ENCODE assay signal across 8 mouse cellular contexts in the genomic region with DNA sequence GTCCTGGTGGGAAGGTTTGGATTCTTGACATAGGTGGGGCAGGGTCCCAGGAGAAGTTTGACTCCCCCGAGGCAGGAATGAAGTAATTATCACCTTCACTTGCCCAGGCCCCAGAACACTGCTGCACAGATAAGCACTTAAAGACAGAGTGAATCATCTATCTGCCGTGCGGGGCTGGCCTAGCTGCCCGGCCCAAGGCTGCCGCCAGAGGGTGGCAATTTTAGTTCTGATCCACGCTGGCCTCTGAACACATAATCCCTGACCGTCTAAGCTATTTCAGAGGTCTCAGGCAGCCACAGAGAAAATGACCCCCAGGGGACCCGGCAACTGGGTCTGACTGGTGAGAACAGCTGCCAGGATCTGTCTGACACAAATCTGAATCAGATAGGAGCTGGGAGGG. TPM values are rescaled to one million over a fixed set of nuclear protein-coding genes. Genes with fewer than 3 reads are reported as not detected.
DNase-seq lines count a peak whose midpoint lies in the region; ATAC-seq and TF ChIP-seq lines count a peak whose summit lies in the region.

No protein-coding gene starts in this region.

- peaks cover 16% of the 10 kb centered on the region; the same call in 1 of the 2 replicates for H3K79me2 ChIP-seq in liver, adult 2 months (ENCODE audit: control insufficient read depth, insufficient read depth, low read length)

- H3K9ac ChIP-seq in lung, embryonic 14.5 days, result no peak overlapping the region
- H3K9ac ChIP-seq in embryonic facial prominence, embryonic 13.5 days, result peak overlapping the region; percentile 27; the same call in 1 of the 2 replicates
- H3K9ac ChIP-seq in hindbrain, embryonic 12.5 days, result peak overlapping the region; percentile 27; the same call in 1 of the 2 replicates
- peak overlapping the region; percentile 33 for H3K9ac ChIP-seq in liver, adult 2 months (ENCODE audit: low read depth, low read length)
- no peak overlapping the region for H3K9ac ChIP-seq in forebrain, embryonic 14.5 days (ENCODE audit: low read length)

- peaks cover 24% of the 10 kb centered on the region for H3K36me3 ChIP-seq in lung, embryonic 14.5 days (ENCODE audit: insufficient read depth)
- peaks cover 39% of the 10 kb centered on the region for H3K36me3 ChIP-seq in embryonic facial prominence, embryonic 13.5 days
- peaks cover 20% of the 10 kb centered on the region for H3K36me3 ChIP-seq in hindbrain, embryonic 12.5 days
- H3K36me3 ChIP-seq in liver, adult 2 months (ENCODE audit: control insufficient read depth, insufficient read depth, low read length), result no peaks in the 10 kb centered on the region
- H3K36me3 ChIP-seq in forebrain, embryonic 14.5 days (ENCODE audit: control insufficient read depth, insufficient read depth, low read length), result peaks cover 24% of the 10 kb centered on the region

- TF ChIP-seq POLR2A in liver, adult 2 months (IDR thresholded peaks at IDR 0.05; ENCODE audit: extremely low read depth, insufficient read depth, low read length), result no peak

- 26% methylated on average over 8 of the region's 8 CpGs for WGBS in lung, embryonic 14.5 days
- 54% methylated on average over 8 of the region's 8 CpGs for WGBS in embryonic facial prominence, embryonic 13.5 days
- 57% methylated on average over 8 of the region's 8 CpGs for WGBS in hindbrain, embryonic 12.5 days
- WGBS in liver, adult 2 months, result 47% methylated on average over 8 of the region's 8 CpGs
- WGBS in forebrain, embryonic 14.5 days, result 77% methylated on average over 8 of the region's 8 CpGs

- ATAC-seq in lung, embryonic 14.5 days (ENCODE audit: insufficient read depth), result peak; percentile 50
- ATAC-seq in embryonic facial prominence, embryonic 13.5 days (ENCODE audit: insufficient number of reproducible peaks, insufficient read depth, low FRiP score, low TSS enrichment, low read depth), result no peak
- no peak for ATAC-seq in hindbrain, embryonic 12.5 days (ENCODE audit: low FRiP score)
- ATAC-seq in forebrain, embryonic 14.5 days, result no peak
- no peak for ATAC-seq in erythroid progenitor cell, adult 5-6 weeks (replicated peaks; ENCODE audit: low FRiP score, poor library complexity, severe bottlenecking)

- H3K4me2 ChIP-seq in lung, embryonic 14.5 days, result peak overlapping the region; percentile 21; the same call in 1 of the 2 replicates
- no peak overlapping the region for H3K4me2 ChIP-seq in embryonic facial prominence, embryonic 13.5 days
- H3K4me2 ChIP-seq in hindbrain, embryonic 12.5 days (replicated peaks), result no peak overlapping the region
- H3K4me2 ChIP-seq in forebrain, embryonic 14.5 days (ENCODE audit: low read length), result no peak overlapping the region

- peak; percentile 38 for DNase-seq in lung, embryonic 14.5 days
- no peak for DNase-seq in lung, postnatal 36 days
- DNase-seq in liver, adult 2 months (ENCODE audit: extremely low read depth, low read depth, low spot score), result peak; percentile 54
- peak; percentile 24 for DNase-seq in skeletal muscle tissue, adult 2 months (ENCODE audit: low read depth, low spot score)
- DNase-seq in forebrain, embryonic 14.5 days (ENCODE audit: low spot score), result no peak

- peaks cover 27% of the 10 kb centered on the region for H3K4me1 ChIP-seq in lung, embryonic 14.5 days (ENCODE audit: insufficient read depth)
- H3K4me1 ChIP-seq in embryonic facial prominence, embryonic 13.5 days, result peaks cover 34% of the 10 kb centered on the region
- H3K4me1 ChIP-seq in hindbrain, embryonic 12.5 days, result peaks cover 38% of the 10 kb centered on the region
- H3K4me1 ChIP-seq in liver, adult 2 months (ENCODE audit: control insufficient read depth, insufficient read depth, low read length), result peaks cover 11% of the 10 kb centered on the region
- peaks cover 18% of the 10 kb centered on the region for H3K4me1 ChIP-seq in forebrain, embryonic 14.5 days (ENCODE audit: control insufficient read depth, insufficient read depth, low read length)

- no peaks in the 10 kb centered on the region for H3K27me3 ChIP-seq in lung, embryonic 14.5 days (ENCODE audit: insufficient read depth, low read length)
- H3K27me3 ChIP-seq in embryonic facial prominence, embryonic 13.5 days, result no peaks in the 10 kb centered on the region
- no peaks in the 10 kb centered on the region for H3K27me3 ChIP-seq in hindbrain, embryonic 12.5 days
- no peaks in the 10 kb centered on the region for H3K27me3 ChIP-seq in liver, adult 2 months (ENCODE audit: control insufficient read depth, insufficient read depth, low read length)
- H3K27me3 ChIP-seq in forebrain, embryonic 14.5 days (replicated peaks; ENCODE audit: control insufficient read depth, insufficient read depth, low read length), result no peaks in the 10 kb centered on the region

- H3K9me3 ChIP-seq in lung, embryonic 14.5 days (ENCODE audit: low read depth, low read length), result no peaks in the 10 kb centered on the region
- no peaks in the 10 kb centered on the region for H3K9me3 ChIP-seq in embryonic facial prominence, embryonic 13.5 days
- H3K9me3 ChIP-seq in hindbrain, embryonic 12.5 days (replicated peaks), result no peaks in the 10 kb centered on the region
- no peaks in the 10 kb centered on the region for H3K9me3 ChIP-seq in forebrain, embryonic 14.5 days (replicated peaks; ENCODE audit: control insufficient read depth, low read length)

- peak; percentile 37; the same call in 1 of the 2 replicates for TF ChIP-seq CTCF in lung, embryonic 14.5 days (IDR thresholded peaks at IDR 0.05; ENCODE audit: low read depth)
- peak; percentile 53 for TF ChIP-seq CTCF in liver, adult 2 months (IDR thresholded peaks at IDR 0.05; ENCODE audit: low read depth, low read length)

- no peak overlapping the region for H3K27ac ChIP-seq in lung, embryonic 14.5 days (ENCODE audit: low read depth)
- H3K27ac ChIP-seq in embryonic facial prominence, embryonic 13.5 days, result no peak overlapping the region; the same call in 1 of the 2 replicates
- H3K27ac ChIP-seq in hindbrain, embryonic 12.5 days, result peak overlapping the region; percentile 60
- peak overlapping the region; percentile 81 for H3K27ac ChIP-seq in liver, adult 2 months (replicated peaks; ENCODE audit: insufficient read depth, low read depth, low read length)
- no peak overlapping the region for H3K27ac ChIP-seq in forebrain, embryonic 14.5 days (ENCODE audit: low read depth, low read length)

- no peak overlapping the region for H3K4me3 ChIP-seq in lung, embryonic 14.5 days (ENCODE audit: low read depth, low read length)
- no peak overlapping the region for H3K4me3 ChIP-seq in embryonic facial prominence, embryonic 13.5 days
- no peak overlapping the region for H3K4me3 ChIP-seq in hindbrain, embryonic 12.5 days
- H3K4me3 ChIP-seq in liver, adult 2 months (ENCODE audit: insufficient read depth, low read depth, low read length), result no peak overlapping the region
- H3K4me3 ChIP-seq in forebrain, embryonic 14.5 days (ENCODE audit: low read depth, low read length), result no peak overlapping the region

RNA-seq across cellular contexts. Expression of a gene that starts 5.9 kb away (rescaled TPM):
- polyA plus RNA-seq in lung, embryonic 14.5 days (2014; fragmentation: Nextera tagmentation; extraction: Ambion mirVana), result 73.2 and 76.8 TPM in 2 replicates
- 96.7 and 96.9 TPM in 2 replicates for polyA plus RNA-seq in embryonic facial prominence, embryonic 13.5 days (2015; fragmentation: Nextera tagmentation; extraction: Ambion mirVana)
- polyA plus RNA-seq in hindbrain, embryonic 12.5 days (2016; fragmentation: Nextera tagmentation; extraction: Ambion mirVana), result 81.6 and 87.7 TPM in 2 replicates
- total RNA-seq in liver, adult 2 months (2014; rRNA removed), result 6.8 and 7.7 TPM in 2 replicates
- 13.5 and 15.5 TPM in 2 replicates for polyA plus RNA-seq in liver, adult 2 months (2012; rRNA removed)
- polyA plus RNA-seq in forebrain, embryonic 14.5 days (2014; fragmentation: Nextera tagmentation; extraction: Ambion mirVana), result 28.0 and 32.1 TPM in 2 replicates
- total RNA-seq in erythroid progenitor cell, adult 5-6 weeks (2015; ENCODE audit: low replicate concordance), result 6.3 and 7.6 TPM in 2 replicates
- total RNA-seq in erythroid progenitor cell, adult 5-6 weeks (2017; ENCODE audit: low replicate concordance), result 4.9 and 7.2 TPM in 2 replicates

RNA-seq across cellular contexts. Expression of a gene that starts 33.6 kb away (rescaled TPM):
- 23.1 and 23.2 TPM in 2 replicates for polyA plus RNA-seq in lung, embryonic 14.5 days (2014; fragmentation: Nextera tagmentation; extraction: Ambion mirVana)
- polyA plus RNA-seq in embryonic facial prominence, embryonic 13.5 days (2015; fragmentation: Nextera tagmentation; extraction: Ambion mirVana), result 20.4 and 24.8 TPM in 2 replicates
- polyA plus RNA-seq in hindbrain, embryonic 12.5 days (2016; fragmentation: Nextera tagmentation; extraction: Ambion mirVana), result 21.1 and 22.4 TPM in 2 replicates
- 15.4 and 17.8 TPM in 2 replicates for total RNA-seq in liver, adult 2 months (2014; rRNA removed)
- polyA plus RNA-seq in liver, adult 2 months (2012; rRNA removed), result 15.6 and 17.6 TPM in 2 replicates
- polyA plus RNA-seq in forebrain, embryonic 14.5 days (2014; fragmentation: Nextera tagmentation; extraction: Ambion mirVana), result 7.8 and 11.0 TPM in 2 replicates
- 4.2 and 6.1 TPM in 2 replicates for total RNA-seq in erythroid progenitor cell, adult 5-6 weeks (2015; ENCODE audit: low replicate concordance)
- 1.7 and 4.4 TPM in 2 replicates for total RNA-seq in erythroid progenitor cell, adult 5-6 weeks (2017; ENCODE audit: low replicate concordance)

RNA-seq across cellular contexts. Expression of a gene that starts 51.9 kb away (rescaled TPM):
- polyA plus RNA-seq in lung, embryonic 14.5 days (2014; fragmentation: Nextera tagmentation; extraction: Ambion mirVana), result 80.8 and 83.1 TPM in 2 replicates
- 73.4 and 76.9 TPM in 2 replicates for polyA plus RNA-seq in embryonic facial prominence, embryonic 13.5 days (2015; fragmentation: Nextera tagmentation; extraction: Ambion mirVana)
- 97.3 and 105 TPM in 2 replicates for polyA plus RNA-seq in hindbrain, embryonic 12.5 days (2016; fragmentation: Nextera tagmentation; extraction: Ambion mirVana)
- 15.2 and 21.0 TPM in 2 replicates for total RNA-seq in liver, adult 2 months (2014; rRNA removed)
- polyA plus RNA-seq in liver, adult 2 months (2012; rRNA removed), result 14.4 and 15.8 TPM in 2 replicates
- 69.9 and 76.5 TPM in 2 replicates for polyA plus RNA-seq in forebrain, embryonic 14.5 days (2014; fragmentation: Nextera tagmentation; extraction: Ambion mirVana)
- total RNA-seq in erythroid progenitor cell, adult 5-6 weeks (2015; ENCODE audit: low replicate concordance), result 11.2 and 13.0 TPM in 2 replicates
- 1.7 and 10.4 TPM in 2 replicates for total RNA-seq in erythroid progenitor cell, adult 5-6 weeks (2017; ENCODE audit: low replicate concordance)

RNA-seq across cellular contexts. Expression of a gene that starts 52.0 kb away (rescaled TPM):
- 16.5 and 17.5 TPM in 2 replicates for polyA plus RNA-seq in lung, embryonic 14.5 days (2014; fragmentation: Nextera tagmentation; extraction: Ambion mirVana)
- 14.4 and 14.7 TPM in 2 replicates for polyA plus RNA-seq in embryonic facial prominence, embryonic 13.5 days (2015; fragmentation: Nextera tagmentation; extraction: Ambion mirVana)
- polyA plus RNA-seq in hindbrain, embryonic 12.5 days (2016; fragmentation: Nextera tagmentation; extraction: Ambion mirVana), result 12.7 and 13.5 TPM in 2 replicates
- 9.8 and 13.0 TPM in 2 replicates for total RNA-seq in liver, adult 2 months (2014; rRNA removed)
- 13.3 and 15.2 TPM in 2 replicates for polyA plus RNA-seq in liver, adult 2 months (2012; rRNA removed)
- polyA plus RNA-seq in forebrain, embryonic 14.5 days (2014; fragmentation: Nextera tagmentation; extraction: Ambion mirVana), result 11.8 TPM in 2 replicates
- 0.72 TPM in 1 of 2 replicates, not detected in the other for total RNA-seq in erythroid progenitor cell, adult 5-6 weeks (2015; ENCODE audit: low replicate concordance)
- 0.15 and 0.90 TPM in 2 replicates for total RNA-seq in erythroid progenitor cell, adult 5-6 weeks (2017; ENCODE audit: low replicate concordance)

Comparison
In these comparisons a context has a peak if more than half of its experiments do, and no peak if none do; other contexts are left out.
1. DNase-seq: peak in lung, embryonic 14.5 days (single experiment), liver, adult 2 months (single experiment) and skeletal muscle tissue, adult 2 months (single experiment); none in lung, postnatal 36 days (single experiment) and forebrain, embryonic 14.5 days (single experiment).
2. H3K27ac ChIP-seq: peak in hindbrain, embryonic 12.5 days (single experiment) and liver, adult 2 months (single experiment); none in lung, embryonic 14.5 days (single experiment), embryonic facial prominence, embryonic 13.5 days (single experiment) and forebrain, embryonic 14.5 days (single experiment).
3. H3K9ac ChIP-seq: peak in embryonic facial prominence, embryonic 13.5 days (single experiment), hindbrain, embryonic 12.5 days (single experiment) and liver, adult 2 months (single experiment); none in lung, embryonic 14.5 days (single experiment) and forebrain, embryonic 14.5 days (single experiment).